Mouse (Mus musculus): ENCODE data around the gene Prmt8. TPM values are rescaled to one million over a fixed set of nuclear protein-coding genes. Genes with fewer than 3 reads are reported as not detected.

Prmt8 gene
- polyA plus RNA-seq, 1 experiment from 2014 or later: not detected

DNA sequence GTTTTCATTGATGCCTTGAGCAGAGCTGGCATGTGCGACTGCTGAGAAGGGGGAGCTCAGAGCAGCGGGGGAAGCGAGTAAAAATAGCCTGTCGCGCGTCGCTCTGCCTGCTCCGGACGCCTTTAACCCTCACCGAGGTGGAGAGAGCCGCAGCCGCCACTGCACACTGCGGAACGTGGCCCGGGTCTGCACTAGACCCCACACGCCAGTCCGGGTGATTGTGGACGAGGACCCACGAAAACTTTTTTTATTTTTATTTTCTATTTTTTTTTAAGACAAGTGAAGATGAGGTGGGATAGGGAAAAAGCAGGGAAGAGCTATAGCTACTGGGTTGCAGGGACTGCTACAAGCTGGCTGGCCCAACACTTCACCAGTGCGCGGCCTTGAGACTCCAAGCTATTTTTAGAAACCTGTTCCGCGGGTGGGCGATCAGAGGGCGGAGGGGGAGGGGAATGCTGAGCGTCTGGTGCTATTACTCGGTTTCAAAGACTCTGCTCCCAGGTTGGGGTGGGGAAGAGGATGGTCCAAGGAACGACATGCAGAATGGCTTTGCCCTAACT lies 2.6 kb downstream of the Prmt8 start:
- Histone ChIP-seq H3K4me1 (ENCODE audit: insufficient read depth, low read length) (peaks cover 28% of the 10 kb centered on the region), H3K36me3 (ENCODE audit: insufficient read depth, low read length) (no peaks in the 10 kb centered on the region), H3K4me2 (replicated peaks; ENCODE audit: low read depth, low read length) (peak overlapping the region; percentile 31; the same call in 1 of the 2 replicates), H3K27ac (ENCODE audit: low read length) (no peak overlapping the region), H3K9ac (replicated peaks; ENCODE audit: low read length) (no peak overlapping the region), H3K27me3 (ENCODE audit: insufficient read depth, low read length) (peaks cover 76% of the 10 kb centered on the region), H3K9me3 (ENCODE audit: low read length) (no peaks in the 10 kb centered on the region), H3K4me3 (ENCODE audit: low read length) (no peak overlapping the region; the same call in 1 of the 2 replicates)
- ATAC-seq (ENCODE audit: low FRiP score, low TSS enrichment): 0 out of 2 replicates have a peak, but pooled peaks have one; percentile 24
- under 1% methylated on average over 28 of the region's 28 CpGs for WGBS

DNA sequence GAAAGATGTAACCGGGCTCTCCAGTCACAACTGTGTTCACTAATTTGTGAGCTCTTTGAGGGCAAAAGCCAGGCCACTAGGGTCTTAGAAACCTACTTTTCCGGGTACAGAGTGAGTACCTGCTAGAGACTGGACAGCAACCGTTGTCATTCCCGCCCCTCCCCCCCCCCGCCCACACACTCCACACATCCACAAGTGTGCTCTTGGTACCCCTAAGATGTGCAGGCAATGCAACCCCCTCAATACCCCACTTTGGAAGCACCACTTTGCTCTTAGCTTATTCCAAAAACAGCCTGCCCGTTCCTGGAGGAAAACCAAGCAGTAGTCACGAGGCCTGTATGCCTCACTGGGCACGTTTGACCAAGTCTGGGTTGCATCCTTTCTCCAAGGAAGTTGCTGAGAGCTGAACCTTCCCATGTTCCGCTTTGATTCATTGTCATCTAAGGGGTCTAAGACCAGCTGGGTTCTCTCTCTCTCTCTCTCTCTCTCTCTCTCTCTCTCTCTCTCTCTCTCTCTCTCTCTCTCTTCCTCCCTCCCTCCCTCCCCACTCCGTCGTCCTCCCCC lies 3.1 kb downstream of the Prmt8 start:
- no peak overlapping the region for H3K27ac ChIP-seq (ENCODE audit: low read length)
- H3K4me3 ChIP-seq (ENCODE audit: low read length): no peak overlapping the region
- H3K9ac ChIP-seq (replicated peaks; ENCODE audit: low read length): no peak overlapping the region
- peaks cover 70% of the 10 kb centered on the region for H3K27me3 ChIP-seq (ENCODE audit: insufficient read depth, low read length)
- no peaks in the 10 kb centered on the region for H3K9me3 ChIP-seq (ENCODE audit: low read length)
- H3K4me1 ChIP-seq (ENCODE audit: insufficient read depth, low read length): peaks cover 28% of the 10 kb centered on the region
- no peak for ATAC-seq (ENCODE audit: low FRiP score, low TSS enrichment)
- H3K36me3 ChIP-seq (ENCODE audit: insufficient read depth, low read length): no peaks in the 10 kb centered on the region
- 10% methylated on average over 8 of the region's 11 CpGs for WGBS
- H3K4me2 ChIP-seq (replicated peaks; ENCODE audit: low read depth, low read length): peak overlapping the region; percentile 31; the same call in 1 of the 2 replicates

DNA sequence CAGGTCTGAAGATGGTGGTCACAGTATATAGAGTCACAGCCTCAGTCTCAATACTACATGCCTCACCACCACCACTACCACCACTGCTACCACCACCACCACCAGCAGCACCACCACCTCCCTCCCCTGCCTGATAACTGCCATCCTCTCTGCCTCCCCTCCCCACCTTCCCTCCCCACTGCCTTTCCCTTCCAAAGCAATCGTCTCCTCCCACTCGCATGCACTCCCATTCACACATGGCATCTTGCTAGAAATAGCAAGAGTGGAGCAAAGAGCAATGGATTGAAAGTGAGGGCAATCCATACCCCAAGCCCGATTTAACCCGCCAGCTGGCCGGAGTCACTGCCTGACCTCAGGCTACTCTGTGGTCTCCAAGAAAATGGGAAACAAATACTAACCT lies 3.7 kb downstream of the Prmt8 start:
- Histone ChIP-seq H3K4me2 (replicated peaks; ENCODE audit: low read depth, low read length) (no peak overlapping the region), H3K4me3 (ENCODE audit: low read length) (no peak overlapping the region), H3K36me3 (ENCODE audit: insufficient read depth, low read length) (no peaks in the 10 kb centered on the region), H3K4me1 (ENCODE audit: insufficient read depth, low read length) (peaks cover 28% of the 10 kb centered on the region), H3K27ac (ENCODE audit: low read length) (no peak overlapping the region), H3K9me3 (ENCODE audit: low read length) (no peaks in the 10 kb centered on the region), H3K9ac (replicated peaks; ENCODE audit: low read length) (no peak overlapping the region), H3K27me3 (ENCODE audit: insufficient read depth, low read length) (peaks cover 64% of the 10 kb centered on the region)
- WGBS: 38% methylated on average over 5 of the region's 5 CpGs
- ATAC-seq (ENCODE audit: low FRiP score, low TSS enrichment): no peak

DNA sequence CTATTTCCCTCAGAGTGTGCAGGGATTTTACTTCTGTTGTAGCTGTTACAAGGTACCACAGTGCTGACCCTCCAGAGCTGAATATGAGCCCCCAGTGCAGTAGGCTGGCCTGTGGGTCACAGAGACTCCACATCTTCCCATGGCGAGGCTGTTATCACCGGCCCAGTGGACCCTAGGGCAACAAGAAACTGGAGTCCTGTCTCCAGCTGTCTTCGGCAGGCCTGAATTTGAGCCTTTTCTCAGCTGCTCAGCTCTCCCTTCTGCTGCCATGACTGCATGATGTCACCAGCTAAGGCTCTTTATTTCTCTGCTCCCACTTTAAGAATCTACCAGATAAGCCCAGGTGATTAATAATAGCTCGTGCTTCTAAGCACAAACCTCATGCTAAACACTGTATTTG lies 11.0 kb downstream of the Prmt8 start:
- WGBS: 40% methylated on average over 4 of the region's 4 CpGs
- H3K4me1 ChIP-seq (ENCODE audit: insufficient read depth, low read length): 0 out of 2 replicates have a peak, but pooled peaks cover 2% of the 10 kb centered on the region
- no peak overlapping the region for H3K27ac ChIP-seq (ENCODE audit: low read length)
- no peaks in the 10 kb centered on the region for H3K36me3 ChIP-seq (ENCODE audit: insufficient read depth, low read length)
- H3K27me3 ChIP-seq (ENCODE audit: insufficient read depth, low read length): peaks cover under 1% of the 10 kb centered on the region; the same call in 1 of the 2 replicates
- no peak overlapping the region for H3K9ac ChIP-seq (replicated peaks; ENCODE audit: low read length)
- H3K9me3 ChIP-seq (ENCODE audit: low read length): no peaks in the 10 kb centered on the region
- no peak overlapping the region for H3K4me2 ChIP-seq (replicated peaks; ENCODE audit: low read depth, low read length)
- H3K4me3 ChIP-seq (ENCODE audit: low read length): no peak overlapping the region
- ATAC-seq (ENCODE audit: low FRiP score, low TSS enrichment): no peak

DNA sequence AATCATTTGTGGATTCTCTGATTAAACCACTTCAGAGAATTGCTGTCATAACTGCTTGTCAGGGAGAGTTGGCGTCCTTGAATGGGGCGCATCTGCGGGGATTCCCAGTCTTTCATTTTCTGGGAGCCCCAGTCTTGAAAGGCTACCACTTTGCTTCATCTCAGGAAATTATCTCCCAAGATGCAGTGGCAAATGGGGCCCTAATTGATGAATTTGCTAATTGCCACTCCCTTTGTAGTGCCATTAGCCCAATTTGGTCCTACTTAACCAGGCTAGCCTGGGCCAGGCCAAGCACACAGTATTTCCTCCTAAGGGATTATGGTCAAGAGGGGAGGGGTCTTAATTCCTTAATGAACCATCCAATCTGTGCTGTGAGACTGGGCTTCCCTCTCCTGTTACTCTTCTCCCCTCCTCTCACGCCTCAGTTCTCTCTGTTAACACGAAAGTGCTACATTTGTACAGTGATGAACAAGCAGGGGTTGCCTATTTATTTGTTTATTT lies 11.6 kb downstream of the Prmt8 start:
- Histone ChIP-seq H3K4me1 (ENCODE audit: insufficient read depth, low read length) (peaks cover 2% of the 10 kb centered on the region; the same call in 1 of the 2 replicates), H3K9me3 (ENCODE audit: low read length) (no peaks in the 10 kb centered on the region), H3K9ac (replicated peaks; ENCODE audit: low read length) (no peak overlapping the region), H3K27ac (ENCODE audit: low read length) (no peak overlapping the region), H3K36me3 (ENCODE audit: insufficient read depth, low read length) (no peaks in the 10 kb centered on the region), H3K4me3 (ENCODE audit: low read length) (no peak overlapping the region), H3K4me2 (replicated peaks; ENCODE audit: low read depth, low read length) (no peak overlapping the region), H3K27me3 (ENCODE audit: insufficient read depth, low read length) (no peaks in the 10 kb centered on the region)
- no peak for ATAC-seq (ENCODE audit: low FRiP score, low TSS enrichment)
- WGBS: 83% methylated on average over 5 of the region's 5 CpGs

DNA sequence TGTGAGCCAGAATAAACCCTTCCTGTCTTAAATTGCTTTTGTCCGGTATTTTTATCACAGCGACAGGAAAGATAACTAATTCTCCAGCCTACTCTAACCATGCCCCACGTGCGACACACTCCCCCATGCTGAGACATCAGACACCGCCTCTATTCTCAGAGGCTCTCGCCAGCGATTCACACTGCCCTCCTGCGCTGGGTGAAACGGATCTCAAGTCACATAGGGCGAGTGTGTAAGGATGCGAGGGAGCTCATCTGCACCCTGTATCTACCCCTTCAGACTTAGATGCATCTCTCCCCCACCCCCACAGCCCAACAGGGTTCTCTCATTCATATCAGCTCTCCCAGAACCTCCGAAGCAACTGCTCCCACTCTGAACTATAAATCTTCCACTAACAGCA lies 12.4 kb downstream of the Prmt8 start:
- Histone ChIP-seq H3K27me3 (ENCODE audit: insufficient read depth, low read length) (no peaks in the 10 kb centered on the region), H3K9ac (replicated peaks; ENCODE audit: low read length) (no peak overlapping the region), H3K4me3 (ENCODE audit: low read length) (no peak overlapping the region), H3K9me3 (ENCODE audit: low read length) (no peaks in the 10 kb centered on the region), H3K27ac (ENCODE audit: low read length) (no peak overlapping the region), H3K4me2 (replicated peaks; ENCODE audit: low read depth, low read length) (no peak overlapping the region), H3K36me3 (ENCODE audit: insufficient read depth, low read length) (no peaks in the 10 kb centered on the region), H3K4me1 (ENCODE audit: insufficient read depth, low read length) (peaks cover 2% of the 10 kb centered on the region; the same call in 1 of the 2 replicates)
- 19% methylated on average over 12 of the region's 12 CpGs for WGBS
- ATAC-seq (ENCODE audit: low FRiP score, low TSS enrichment): peak; percentile 67; the same call in 1 of the 2 replicates

DNA sequence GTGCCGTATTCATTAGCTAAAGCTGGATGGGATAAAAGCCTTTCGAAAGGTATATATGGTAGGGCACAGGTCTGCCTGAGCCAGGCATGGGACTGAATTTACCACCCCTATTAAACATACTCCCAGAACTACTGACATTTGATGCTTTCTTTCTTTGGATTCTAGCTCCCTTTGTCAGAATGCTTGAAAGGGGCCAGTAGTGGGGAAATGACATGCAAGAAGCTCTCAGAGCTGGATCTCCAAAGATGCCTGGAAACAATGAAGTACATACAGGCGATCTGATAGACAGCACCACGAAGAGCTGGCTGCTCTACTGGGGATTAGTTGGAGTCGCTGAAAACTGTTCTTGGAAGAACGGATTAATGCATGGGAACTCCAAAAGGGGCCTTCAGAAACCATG lies 16.0 kb downstream of the Prmt8 start:
- Histone ChIP-seq H3K4me1 (ENCODE audit: insufficient read depth, low read length) (peaks cover 2% of the 10 kb centered on the region; the same call in 1 of the 2 replicates), H3K9me3 (ENCODE audit: low read length) (no peaks in the 10 kb centered on the region), H3K4me3 (ENCODE audit: low read length) (no peak overlapping the region), H3K27me3 (ENCODE audit: insufficient read depth, low read length) (no peaks in the 10 kb centered on the region), H3K4me2 (replicated peaks; ENCODE audit: low read depth, low read length) (no peak overlapping the region), H3K27ac (ENCODE audit: low read length) (no peak overlapping the region), H3K36me3 (ENCODE audit: insufficient read depth, low read length) (no peaks in the 10 kb centered on the region), H3K9ac (replicated peaks; ENCODE audit: low read length) (no peak overlapping the region)
- WGBS: 77% methylated on average over 6 of the region's 6 CpGs
- ATAC-seq (ENCODE audit: low FRiP score, low TSS enrichment): no peak

DNA sequence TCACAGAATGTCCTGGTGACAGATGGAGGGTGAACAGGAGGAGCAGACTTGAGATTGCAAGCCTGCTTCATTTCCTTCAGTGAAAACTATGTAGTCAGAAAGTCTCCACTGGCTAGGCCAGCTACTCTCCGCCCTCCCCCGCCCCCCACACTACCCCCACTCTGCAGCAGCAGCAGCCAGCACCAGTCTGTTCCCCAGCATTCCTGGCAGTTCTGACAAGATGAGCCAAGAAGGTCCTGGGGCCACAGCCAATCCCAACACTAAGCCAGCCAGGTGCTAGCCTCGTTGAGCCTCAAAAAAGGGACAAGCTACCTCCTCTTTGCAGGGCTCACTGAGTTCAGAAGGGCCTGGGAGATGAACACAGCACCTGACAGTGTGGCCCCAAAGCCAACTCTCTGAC lies 16.6 kb downstream of the Prmt8 start:
- H3K4me1 ChIP-seq (ENCODE audit: insufficient read depth, low read length): peaks cover 2% of the 10 kb centered on the region; the same call in 1 of the 2 replicates
- no peak overlapping the region for H3K9ac ChIP-seq (replicated peaks; ENCODE audit: low read length)
- no peak overlapping the region for H3K4me2 ChIP-seq (replicated peaks; ENCODE audit: low read depth, low read length)
- no peak for ATAC-seq (ENCODE audit: low FRiP score, low TSS enrichment)
- H3K27ac ChIP-seq (ENCODE audit: low read length): no peak overlapping the region
- H3K27me3 ChIP-seq (ENCODE audit: insufficient read depth, low read length): no peaks in the 10 kb centered on the region
- 45% methylated on average over 3 of the region's 3 CpGs for WGBS
- H3K36me3 ChIP-seq (ENCODE audit: insufficient read depth, low read length): no peaks in the 10 kb centered on the region
- H3K4me3 ChIP-seq (ENCODE audit: low read length): no peak overlapping the region
- H3K9me3 ChIP-seq (ENCODE audit: low read length): no peaks in the 10 kb centered on the region

DNA sequence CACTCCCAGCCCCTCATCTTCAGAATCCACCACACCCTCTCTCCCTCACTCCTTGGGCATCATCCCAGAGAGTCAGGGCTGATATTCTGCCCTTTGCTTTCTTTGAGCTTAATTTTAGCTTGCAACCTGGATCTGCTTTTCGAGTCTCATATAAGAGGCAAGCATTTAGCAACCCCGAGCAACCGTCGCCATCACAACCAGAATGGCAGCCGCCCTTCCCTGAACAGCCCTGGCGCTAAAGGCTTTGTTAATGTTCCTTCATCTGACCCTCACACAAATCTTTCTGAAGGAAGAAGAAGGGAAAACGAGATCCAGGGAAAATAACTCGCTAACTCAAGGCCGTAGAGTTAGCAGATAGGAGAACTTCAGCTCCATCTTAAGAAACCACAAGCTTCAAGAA lies 17.8 kb downstream of the Prmt8 start:
- H3K27me3 ChIP-seq (ENCODE audit: insufficient read depth, low read length): no peaks in the 10 kb centered on the region
- H3K9ac ChIP-seq (replicated peaks; ENCODE audit: low read length): no peak overlapping the region
- H3K9me3 ChIP-seq (ENCODE audit: low read length): no peaks in the 10 kb centered on the region
- no peak overlapping the region for H3K4me3 ChIP-seq (ENCODE audit: low read length)
- no peak overlapping the region for H3K4me2 ChIP-seq (replicated peaks; ENCODE audit: low read depth, low read length)
- H3K4me1 ChIP-seq (ENCODE audit: insufficient read depth, low read length): peaks cover 1% of the 10 kb centered on the region; the same call in 1 of the 2 replicates
- 83% methylated on average over 9 of the region's 9 CpGs for WGBS
- no peaks in the 10 kb centered on the region for H3K36me3 ChIP-seq (ENCODE audit: insufficient read depth, low read length)
- ATAC-seq (ENCODE audit: low FRiP score, low TSS enrichment): no peak
- H3K27ac ChIP-seq (ENCODE audit: low read length): no peak overlapping the region

DNA sequence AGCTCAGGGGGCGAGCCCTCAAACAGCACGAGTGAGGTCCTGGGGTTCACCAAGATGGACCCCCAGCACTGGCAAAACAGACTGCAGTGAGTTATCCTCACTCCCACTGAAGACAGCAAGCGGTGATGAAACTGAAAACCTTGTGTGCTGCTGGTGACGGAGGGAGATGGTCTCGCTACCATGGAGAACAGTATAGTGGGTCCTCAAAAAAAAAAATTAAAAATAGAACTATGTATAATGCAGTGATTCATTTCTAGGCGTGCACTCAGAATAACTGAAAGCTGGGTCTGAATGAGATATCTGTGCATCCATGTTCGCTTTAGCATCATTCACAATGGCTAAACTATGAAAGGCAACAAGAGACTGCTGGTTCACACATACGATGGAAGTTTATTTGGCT lies 20.5 kb downstream of the Prmt8 start:
- ATAC-seq (ENCODE audit: low FRiP score, low TSS enrichment): no peak

More for the DNA sequence above, 20.5 kb downstream of the Prmt8 start:
- H3K9ac ChIP-seq (replicated peaks; ENCODE audit: low read length): no peak overlapping the region
- H3K36me3 ChIP-seq (ENCODE audit: insufficient read depth, low read length): no peaks in the 10 kb centered on the region
- no peaks in the 10 kb centered on the region for H3K27me3 ChIP-seq (ENCODE audit: insufficient read depth, low read length)
- no peak overlapping the region for H3K4me2 ChIP-seq (replicated peaks; ENCODE audit: low read depth, low read length)
- H3K27ac ChIP-seq (ENCODE audit: low read length): no peak overlapping the region
- H3K9me3 ChIP-seq (ENCODE audit: low read length): no peaks in the 10 kb centered on the region
- WGBS: 74% methylated on average over 8 of the region's 8 CpGs
- no peak overlapping the region for H3K4me3 ChIP-seq (ENCODE audit: low read length)
- no peaks in the 10 kb centered on the region; the same call in 1 of the 2 replicates for H3K4me1 ChIP-seq (ENCODE audit: insufficient read depth, low read length)

All from kidney, embryonic 16.5 days (tissue).